Mouse (Mus musculus) right cerebral cortex, adult 2 months (tissue): ENCODE results near the gene Fam189a1.

Experiments
- DNase-seq, 2 experiments: peaks; one replicate each; pipeline ENCODE4 v3.0.0; 2021 to 2022; ENCODE audit warnings: low spot score in 2 of 2

Gene Fam189a1

DNA sequence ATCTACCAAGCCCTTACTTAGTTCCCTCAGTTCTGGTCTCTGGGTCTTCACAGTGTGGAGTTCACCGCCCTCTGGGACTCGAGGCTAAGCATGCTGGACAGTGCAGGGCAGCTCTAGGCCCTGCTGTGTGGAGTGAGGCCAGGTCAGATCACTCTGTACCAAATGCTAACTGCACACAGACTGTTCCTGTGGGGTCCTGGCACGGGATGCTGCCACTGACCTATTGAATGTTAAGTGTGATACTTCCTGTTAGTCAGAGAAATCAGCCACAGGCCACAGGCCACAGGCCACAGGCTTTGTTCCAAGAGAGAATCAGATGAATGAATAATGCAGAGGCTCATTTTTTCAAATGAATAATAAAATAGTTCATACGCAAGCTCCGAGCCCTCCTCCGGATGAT is 112.1 kb downstream of the Fam189a1 start:
- DNase-seq: no peak

DNA sequence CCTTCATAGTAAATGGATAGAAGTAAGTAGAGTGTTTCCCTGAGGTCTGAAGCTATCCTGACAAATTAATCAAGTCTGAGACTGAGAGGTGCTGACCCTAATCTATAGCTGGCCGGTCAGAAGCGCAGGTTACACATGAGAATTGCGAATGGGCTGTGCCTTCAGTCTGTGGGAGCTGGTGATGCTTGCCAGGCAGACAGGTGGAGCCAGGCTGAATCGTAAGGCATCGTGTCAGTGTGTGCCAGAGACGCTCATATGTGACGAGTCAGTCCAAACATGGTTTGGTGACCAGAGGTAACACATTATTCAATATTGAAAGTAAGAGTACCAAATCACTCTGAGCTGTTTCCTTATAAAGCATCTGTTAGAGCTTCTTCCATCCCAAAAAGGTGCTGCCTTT is 115.3 kb downstream of the Fam189a1 start:
- no peak for DNase-seq

DNA sequence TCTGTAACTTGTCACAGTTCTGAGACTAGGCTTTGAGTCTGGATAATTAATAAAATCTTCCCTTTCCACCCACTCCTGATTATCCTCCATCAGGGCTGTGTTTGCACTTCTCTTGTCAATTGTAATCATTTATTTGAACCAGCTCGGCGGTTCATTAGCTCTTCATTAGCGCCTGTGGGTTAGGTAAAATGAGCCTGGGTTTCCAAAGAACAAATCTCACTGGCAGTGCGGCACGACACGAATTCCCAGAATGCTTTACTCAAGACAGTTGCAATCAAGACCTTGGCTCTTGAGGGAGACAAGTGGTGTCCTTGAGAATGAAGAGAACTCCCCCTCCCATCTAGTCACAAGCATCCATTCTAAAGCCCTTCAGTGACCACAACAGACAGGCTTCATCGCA is 124.6 kb downstream of the Fam189a1 start:
- DNase-seq: no peak

DNA sequence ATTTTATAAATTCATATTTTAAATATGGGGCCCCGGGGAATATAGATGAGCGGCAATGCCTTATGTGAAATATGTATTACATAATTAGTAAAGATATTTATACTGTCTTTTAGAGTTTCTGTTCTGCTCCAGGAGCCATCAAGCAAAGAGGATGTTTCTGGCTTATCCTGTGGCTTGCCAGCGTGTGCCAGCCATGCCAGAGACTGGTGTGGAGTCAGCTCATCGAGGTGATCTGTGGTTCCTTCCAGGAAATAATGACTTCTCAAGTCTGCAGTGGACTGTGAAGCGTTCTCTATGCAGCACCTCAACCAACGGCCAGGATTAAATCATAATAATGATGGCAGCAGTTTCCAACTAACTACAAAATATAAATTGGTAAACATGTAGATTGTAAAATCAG is 125.2 kb downstream of the Fam189a1 start:
- no peak for DNase-seq

DNA sequence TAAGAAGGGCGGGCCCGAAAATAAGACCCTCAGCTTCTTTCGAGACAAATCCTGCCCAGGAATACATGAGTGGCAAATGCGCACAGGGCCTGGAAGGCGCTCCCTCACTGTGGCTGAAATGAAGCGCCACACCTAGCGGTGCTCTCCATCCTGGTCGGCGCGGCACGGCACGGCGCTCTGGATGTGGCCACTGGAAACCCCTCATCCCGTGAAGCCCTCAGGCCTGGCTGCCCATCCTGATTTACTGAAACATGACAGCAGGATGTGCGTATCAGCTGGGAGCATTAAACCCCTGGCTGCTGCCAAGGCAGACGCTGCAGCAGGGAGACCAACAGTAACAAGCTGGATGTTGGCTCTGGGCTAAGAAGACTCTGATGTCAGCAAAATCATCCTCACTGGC is 126.4 kb downstream of the Fam189a1 start:
- DNase-seq: no peak

DNA sequence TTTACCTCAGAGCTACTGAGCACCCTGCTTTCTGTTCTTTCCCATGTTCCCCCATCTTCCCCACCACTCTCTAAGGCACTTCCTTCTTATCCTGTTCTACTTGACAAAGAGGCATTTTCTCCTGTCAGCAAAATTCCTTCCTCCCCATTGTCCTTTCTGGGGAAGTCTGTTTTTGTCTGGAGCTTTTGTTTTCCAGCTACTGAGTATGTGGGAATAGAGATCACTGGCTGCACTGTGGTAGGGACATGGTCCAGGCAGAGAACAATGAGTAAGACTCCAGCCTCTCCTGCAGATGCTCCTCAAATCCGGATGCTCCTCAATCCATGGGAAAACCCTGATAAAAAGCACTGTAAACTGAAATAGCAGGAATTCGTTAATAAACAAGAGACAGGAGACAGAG is 135.1 kb downstream of the Fam189a1 start:
- DNase-seq: no peak

DNA sequence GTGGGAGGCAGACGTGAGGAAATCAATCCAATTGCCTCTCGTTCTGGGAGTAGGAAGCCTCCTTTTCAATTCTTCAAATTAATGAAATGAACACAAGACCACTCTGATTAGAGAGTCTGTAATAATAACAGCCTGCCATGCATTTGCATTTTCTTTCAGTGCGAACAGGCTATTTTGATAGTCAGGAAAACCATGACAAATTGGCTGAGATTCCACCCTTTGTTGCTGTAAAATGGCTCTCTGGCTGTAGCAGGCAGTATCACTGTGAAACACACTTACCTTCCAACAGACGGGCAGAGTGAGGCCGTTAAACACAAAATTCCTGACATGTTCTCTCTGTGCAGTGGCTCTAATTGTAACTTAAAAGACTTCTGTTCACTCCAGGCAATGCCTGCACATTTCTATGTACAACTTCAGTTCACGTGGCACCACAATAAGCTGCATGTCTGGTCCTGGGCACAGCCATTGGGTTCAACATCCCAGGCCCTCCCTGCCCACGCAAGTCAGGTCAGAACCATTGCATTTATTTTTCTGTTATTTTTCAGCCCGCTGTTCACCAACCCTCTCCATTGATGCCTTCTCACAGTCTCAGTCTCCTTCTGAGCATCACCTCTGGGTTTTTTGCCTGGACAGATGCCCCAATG is 138.2 kb downstream of the Fam189a1 start:
- peak in 1 of 2 experiments; percentile 26 for DNase-seq

DNA sequence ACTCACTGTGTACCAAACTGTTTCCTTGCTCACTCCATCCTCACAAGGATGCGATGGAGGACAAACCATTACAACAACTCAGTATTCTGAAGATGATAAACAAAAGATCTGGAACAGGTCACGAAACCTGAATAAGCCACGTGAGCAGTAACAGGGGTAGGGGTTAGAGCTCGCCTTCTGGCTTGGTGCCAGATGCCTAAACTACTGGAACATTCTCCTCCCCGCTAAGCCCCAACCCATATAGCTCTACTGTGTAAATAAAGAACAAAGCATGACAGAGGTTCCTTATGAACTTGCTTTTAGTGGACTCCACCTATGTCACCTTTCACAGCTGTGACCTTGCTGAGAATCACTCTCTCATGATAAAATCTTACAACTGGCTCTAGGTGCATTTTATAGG is 139.0 kb downstream of the Fam189a1 start:
- no peak for DNase-seq

DNA sequence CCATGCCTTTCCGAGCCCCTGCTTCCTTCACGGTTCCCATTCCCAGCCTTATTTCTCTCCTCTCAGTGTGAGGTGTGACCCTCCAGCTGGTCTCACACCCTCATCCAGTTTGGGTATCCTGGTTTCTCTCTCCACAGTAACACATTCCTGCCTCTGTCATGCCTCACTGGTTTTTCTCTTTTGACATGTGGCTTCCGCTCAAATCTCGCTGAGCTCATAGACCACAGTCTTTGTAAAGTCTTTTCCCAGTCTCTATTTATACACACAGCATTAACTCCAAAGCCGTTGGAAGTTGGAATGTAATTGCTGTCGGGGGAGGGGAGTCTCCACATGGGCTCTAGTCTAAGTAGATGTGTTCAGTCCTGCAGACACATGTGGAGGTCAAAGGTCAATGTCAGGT is 145.2 kb downstream of the Fam189a1 start:
- no peak for DNase-seq

DNA sequence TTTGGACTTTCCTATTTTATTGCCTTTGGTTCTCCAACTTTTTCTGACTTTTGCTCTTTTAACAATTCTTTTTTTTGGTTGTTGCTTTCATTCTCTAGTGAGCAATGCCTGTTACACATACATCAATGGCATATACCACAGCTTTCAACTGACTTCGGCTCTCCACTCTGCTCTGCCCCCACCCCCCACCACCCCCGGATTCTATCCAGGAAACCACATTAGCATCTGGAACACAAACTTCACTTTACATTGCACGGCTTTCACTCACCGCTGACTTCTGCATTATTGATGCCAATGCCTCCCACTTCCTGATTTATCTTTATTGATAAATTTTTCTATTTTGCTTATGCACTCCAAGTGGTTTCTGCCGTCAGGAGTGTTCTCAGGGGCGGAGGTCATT is 146.1 kb downstream of the Fam189a1 start:
- DNase-seq: no peak

DNA sequence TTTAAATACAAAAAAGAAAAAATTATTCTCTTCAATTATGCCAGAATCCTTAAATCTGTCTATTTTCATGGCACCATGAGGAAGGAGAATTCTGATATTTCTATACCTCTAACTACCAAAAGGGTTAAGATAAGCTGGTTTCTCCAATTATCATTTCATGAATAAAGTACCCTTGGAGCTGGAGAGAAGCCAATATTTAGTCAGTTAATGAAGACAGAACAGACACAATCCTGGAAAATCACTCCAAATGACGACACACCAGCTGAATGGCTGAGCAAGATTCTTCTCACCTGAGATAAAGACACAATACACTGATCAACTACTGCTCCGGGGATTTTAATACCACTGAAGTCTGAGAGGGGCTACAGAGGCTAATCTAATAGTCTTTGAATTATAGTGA is 150.6 kb downstream of the Fam189a1 start:
- DNase-seq: no peak

DNA sequence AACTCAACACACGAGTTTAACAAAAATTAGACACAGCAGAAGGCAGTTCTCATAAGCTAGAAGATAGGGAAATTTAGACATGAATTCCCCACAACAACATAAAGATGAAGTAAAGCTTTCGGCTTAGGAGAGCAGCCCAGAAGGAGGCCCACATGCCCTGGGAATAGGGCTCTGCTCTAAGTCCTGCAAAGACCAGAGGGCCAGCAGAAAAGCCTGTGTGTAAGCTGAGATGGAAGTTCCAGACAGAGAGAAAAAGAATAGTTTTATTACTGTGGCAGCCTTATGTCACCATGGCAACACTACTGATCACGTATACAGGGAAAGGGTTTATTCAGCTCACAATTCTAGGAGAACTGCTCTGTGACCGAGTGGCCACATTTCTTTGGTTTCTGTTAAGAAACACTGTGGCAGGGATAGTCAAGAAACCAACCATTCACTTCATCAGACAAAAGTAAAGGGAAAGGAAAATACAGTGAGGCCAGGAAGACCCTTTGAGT is 156.6 kb downstream of the Fam189a1 start:
- DNase-seq: no peak

DNA sequence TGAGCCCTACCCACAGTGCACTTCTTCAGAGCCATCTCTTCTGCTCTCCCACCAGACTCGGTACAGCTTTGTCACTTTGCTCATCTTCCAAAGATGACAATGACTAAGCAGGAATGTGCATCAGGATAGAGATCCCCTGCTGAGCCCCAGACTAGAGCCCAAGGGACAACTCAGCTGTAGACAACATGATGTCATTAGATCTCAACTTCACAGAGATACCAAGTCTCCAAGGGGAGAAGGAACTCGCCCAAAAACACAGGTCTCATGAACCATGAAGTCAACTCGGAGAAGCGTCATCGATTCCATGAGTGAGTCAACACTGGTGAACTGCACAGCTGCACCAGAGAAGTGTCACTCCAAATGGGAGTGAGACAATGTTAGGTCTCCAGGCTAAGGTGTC is 158.6 kb downstream of the Fam189a1 start:
- no peak for DNase-seq

DNA sequence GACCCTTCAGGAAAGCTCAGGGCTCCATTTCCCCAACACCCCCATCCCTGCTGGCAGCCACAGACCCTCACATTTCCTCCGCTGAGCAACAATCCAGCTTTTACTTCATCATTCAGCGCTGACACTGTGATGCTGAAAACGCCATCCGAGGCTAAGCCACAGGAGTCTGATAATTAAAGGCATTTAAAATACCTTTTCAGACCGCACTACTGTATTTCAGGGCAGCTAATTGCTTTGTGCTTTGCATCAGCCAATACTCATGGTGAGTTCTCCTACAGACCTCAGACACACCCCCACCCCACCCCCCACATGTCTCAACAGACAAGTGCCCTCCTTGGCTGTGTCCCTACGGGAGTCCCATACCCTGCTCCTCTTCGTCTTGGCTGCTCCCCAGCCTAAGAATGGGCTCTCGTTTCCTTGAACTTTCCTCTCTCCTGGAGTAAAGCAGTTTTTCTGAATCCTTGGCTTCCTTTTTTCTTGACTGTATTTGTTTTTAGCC is 160.4 kb downstream of the Fam189a1 start:
- no peak for DNase-seq

DNA sequence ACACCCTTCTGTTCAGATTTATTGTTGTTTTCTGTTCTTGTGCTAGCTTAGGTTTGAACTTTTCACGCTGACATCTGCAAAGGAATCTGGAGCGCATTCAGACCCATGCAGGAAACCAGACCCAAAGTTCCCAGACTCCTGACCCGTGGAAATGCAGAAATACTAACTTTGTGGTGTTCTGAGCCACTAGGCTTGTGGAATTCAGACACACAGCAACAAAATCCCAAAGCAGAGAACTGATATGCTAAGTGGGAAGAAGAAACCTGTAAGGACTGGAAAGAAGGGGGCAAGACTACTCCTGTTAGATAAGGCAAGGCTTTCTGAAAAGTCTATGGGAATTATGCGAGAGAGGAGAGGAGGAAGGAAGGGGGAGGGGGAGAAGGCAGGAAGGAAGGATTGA is 167.0 kb downstream of the Fam189a1 start:
- DNase-seq: no peak

DNA sequence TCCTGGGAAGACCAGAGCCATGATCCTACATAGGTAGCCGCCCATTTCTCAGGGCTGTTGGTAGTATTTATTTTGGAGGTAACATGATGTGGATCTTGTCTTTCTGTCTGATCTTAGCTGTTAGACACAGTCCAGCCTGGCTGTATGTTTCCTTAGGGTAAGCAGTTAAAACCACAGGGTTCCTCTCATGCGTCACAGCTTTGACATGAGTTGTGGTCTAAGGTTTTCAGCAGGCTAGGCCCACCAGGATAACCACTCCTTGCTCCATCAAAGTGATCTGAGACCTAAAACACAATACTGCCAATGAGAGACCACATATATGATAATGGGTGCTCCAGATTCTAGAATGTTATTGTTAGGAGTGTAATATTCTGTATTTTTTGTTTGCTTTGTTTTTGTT is 168.4 kb downstream of the Fam189a1 start:
- DNase-seq: no peak

DNA sequence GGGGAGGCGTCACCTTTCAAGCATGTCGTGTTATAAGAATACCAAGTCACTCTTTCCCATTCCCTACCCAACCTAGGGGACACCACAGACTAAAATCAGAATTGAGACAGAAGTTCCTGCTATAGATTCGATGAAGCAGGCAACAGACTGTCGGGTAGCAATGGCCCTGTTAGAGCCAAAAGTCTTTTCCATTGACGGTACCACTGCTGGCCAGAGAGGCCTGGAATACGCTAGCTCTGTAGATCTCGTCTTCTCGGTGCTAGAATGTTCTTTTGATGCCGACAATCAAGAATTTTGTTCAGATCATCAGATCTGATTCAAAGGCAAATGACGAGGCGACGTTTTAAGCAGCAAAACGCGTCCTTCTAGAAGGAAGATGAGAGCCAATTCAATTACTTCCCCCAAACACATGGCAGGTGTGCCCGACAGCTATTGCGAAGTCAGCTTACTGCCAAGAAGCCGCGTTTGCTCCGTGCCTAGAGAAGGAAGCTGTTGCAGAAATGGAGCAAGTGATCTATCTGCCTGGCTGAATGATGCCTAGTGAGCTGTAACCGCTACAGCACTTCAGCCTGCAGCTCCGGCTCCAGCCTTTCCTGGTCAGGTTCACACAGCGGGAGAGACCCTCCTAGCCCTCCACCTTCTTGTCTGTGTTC is 171.8 kb downstream of the Fam189a1 start:
- DNase-seq: peak; percentile 39 to 41

DNA sequence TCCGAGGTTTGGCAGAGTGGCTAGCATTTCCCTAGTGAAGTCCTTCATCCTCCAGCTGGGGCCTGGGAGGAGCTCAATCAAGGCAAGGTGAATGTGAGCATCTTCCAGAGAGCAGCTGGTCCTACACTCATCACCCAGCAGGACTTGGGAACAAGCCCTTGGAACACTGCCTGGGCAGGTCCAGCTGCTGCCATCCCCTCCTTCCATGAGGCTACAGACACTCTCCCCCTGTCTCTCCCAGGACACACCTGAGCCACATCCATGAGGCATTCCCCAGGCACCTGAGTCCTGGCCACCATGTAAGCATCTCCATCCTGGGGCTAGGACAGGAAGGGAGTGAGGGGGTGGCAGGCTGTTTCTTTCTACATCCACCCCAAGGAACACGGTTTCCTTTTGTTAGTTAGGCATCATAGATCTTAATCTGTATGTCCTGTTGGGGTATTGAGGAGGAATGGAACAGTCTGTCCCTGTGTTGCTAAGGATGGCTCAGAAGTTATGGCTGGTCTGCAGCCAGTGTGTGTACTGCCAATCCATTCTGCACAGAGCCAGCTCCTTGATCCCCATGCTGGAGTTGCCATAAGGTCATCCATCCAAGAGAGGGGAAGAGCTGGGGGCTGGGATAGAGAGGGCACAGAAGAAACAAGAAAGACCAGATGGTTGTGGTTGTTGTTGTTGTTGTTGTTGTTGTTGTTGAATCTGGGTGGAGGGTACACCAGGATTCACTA is 174.7 kb downstream of the Fam189a1 start:
- DNase-seq: no peak

DNA sequence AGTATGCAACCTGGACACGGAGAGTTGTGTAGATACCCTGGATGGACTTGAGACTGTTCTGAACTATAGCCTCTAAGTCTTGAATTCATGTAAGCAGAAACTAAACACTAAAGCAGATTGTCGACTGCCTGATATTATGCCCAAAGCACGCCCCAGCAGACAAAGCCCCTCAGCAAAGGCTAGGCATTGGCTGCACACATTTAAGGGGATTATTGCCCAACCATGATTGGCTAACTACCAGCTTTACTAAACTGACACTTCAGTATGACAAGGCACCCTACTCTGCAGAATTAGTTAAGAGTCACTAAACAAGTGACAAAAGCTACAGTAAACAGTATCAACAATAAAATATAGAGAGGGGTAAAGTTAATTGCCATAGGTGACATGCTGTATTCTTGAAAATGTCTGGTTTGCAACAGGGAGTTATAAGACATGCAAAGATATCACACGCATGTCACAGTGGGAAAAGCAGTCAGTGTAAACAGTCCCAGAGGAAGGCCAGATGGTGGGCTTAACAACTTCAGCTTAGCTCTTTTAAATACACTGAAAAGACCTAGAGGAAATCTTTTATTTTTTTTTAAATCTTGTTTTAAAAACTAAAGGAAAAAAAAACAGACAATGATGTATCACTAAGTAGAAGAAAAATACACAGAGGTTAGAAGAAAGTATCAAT is 182.6 kb downstream of the Fam189a1 start:
- DNase-seq: no peak

DNA sequence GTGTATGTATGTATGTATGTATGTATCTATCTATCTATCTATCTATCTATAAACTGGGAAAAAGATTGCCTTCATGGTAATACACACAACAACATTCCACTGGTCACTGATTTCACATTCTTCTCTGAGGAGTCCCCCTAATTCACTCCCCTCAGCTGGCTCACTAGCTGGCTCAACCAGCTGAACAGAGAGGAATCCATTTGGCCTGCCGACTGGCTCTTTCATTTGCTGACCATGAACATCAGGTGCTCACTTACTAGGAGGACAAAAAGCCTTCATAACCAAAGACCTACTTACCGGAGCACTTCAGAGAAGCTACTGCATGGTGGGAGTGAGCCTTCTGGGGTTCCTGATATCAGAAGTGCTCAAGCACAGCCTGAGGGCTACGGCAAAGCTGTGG is 194.2 kb downstream of the Fam189a1 start:
- DNase-seq: no peak

DNA sequence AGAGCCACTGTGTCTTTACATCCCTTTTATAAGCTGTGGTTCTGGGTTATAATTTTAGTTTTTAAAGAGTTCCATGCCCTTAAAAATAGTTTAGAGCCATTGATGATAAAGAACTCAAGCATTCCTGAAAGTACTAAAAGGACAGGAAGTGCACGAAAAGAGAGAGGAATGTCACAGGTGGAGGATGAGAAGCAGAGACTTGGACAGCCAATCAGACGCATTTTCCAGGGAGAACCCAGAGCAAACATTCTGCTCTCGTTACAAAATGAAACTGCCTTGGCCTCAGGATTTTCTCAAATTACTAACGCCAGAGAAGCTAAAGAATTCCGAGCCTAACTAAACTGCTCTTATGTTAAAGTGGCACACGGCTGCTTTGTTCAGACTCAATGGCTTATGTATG is 197.3 kb downstream of the Fam189a1 start:
- DNase-seq: no peak

DNA sequence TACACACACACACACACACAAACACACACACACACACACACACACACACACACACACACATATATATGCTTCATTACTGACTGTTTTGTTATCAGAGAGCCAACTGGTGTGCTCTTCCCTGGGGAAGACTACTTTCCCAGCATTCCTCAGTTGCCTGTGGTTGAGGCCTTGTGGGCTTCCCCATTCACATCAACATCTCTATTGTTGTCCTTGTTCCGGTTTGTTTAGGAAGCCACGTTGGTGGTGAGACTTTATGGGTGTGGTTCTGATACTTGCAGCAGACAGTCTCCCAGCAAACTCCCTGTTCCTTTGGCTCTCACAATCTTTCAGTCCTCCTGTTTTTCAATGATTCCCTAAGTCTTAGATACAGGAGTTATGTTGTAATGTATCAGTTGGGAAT is 204.2 kb downstream of the Fam189a1 start:
- no peak for DNase-seq
